Mouse (Mus musculus) kidney, adult 8-10 months (tissue): ENCODE measurements around the gene Krtap1-5.
"Not testable (repeated sequence)": the region's sequence is repeated elsewhere in the genome, so short reads cannot be mapped to it uniquely, and the experiment has no call there.

Experiments
- DNase-seq, 2 experiments: peaks; one replicate each; pipeline ENCODE4 v3.0.0; 2022

Krtap1-5 gene

DNA sequence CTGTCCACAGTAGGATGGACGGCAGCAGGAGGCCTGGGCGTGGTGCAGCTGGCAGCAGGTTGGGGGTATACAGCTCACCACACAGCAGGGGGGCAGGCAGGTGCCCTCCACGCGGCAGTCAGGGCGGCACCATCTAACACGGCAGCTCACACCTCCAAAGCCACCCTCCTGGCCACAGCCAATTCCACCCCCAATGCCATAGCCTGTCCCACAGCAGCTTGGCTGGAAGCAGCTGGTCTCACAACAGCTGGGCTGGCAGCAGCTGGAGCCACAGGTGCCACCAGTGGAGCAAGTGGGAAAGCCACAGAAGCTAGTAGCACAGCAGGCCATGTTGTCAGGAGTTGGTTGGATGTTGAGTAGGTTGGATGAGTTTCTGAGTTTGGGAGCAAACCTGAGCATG lies at the start of gene Krtap1-5:
Gene Krtap1-5, minus strand, starts transcription at position 381 of the 400 bp plus-strand sequence.
- DNase-seq = no peak

DNA sequence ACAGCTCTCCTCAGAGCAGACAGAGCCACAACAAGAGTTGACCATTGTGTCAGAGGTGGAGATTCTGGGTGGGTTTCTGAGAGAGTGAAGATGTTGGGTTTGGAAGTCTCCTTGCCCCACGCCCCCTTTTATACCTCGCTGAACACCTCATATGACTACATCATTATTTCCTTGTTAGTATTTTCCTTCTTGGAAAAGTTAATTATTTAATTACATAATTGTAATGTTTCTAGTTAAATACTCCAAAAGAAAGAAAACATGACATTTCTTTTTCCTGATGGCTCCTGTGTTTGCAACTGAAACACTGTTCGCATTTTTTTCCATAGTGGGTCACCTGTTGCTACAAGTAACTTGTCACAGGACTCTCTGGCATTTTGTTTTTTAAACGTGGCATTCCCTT lies 47.3 kb upstream of the Krtap1-5 start, which contains the start of gene Krtap4-1:
Gene Krtap4-1, minus strand, starts transcription at position 101 of the 400 bp plus-strand sequence.
- no peak for DNase-seq

DNA sequence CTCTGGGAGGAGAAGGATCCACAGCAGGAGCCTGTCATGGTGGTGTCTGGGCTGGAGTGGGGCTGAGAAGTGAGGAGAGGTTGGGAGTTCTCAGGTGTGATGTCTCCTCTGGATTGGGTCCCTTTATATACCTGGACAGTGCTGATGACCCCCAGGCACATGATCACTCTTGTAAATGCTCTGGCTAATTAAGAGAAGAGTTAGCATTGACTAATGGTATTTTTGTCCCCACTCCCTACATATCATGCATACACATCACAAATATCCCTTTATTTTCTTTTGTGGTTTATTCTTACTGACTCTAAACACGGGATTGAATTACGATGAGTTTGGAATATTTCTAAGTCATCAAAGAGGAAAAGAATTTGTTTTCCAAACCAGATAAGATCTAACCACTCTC lies 39.5 kb upstream of the Krtap1-5 start, which contains the start of gene Gm11562:
Gene Gm11562, minus strand, starts transcription at position 101 of the 400 bp plus-strand sequence.
- no peak for DNase-seq

DNA sequence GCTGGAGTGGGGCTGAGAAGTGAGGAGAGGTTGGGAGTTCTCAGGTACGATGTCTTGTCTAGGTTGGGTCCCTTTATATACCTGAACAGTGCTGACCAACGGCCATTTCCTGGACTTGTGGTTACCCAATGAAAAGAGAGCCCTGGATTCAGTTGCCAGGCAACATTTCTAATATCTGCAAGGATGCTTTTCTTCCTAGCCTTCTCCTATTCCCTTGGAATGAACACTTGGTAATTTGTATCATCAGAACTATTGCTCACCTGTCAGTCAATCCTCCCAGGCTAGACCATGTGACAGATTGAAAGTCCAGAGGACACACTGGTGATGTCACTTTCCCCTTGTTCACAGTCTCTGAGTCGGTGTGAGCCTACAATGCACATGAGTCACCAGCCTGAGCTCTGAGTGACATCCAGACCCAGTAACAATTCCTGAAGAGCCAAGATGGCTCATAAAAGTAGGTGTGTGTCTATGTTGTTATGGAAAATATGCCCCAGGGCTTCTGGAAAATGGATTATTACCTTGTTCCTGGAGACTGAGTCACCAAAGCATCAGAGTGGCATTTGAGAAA lies 34.1 kb upstream of the Krtap1-5 start, which contains the start of gene Krtap2-4:
Gene Krtap2-4, minus strand, starts transcription at position 51 of the 568 bp plus-strand sequence.
- DNase-seq = no peak

DNA sequence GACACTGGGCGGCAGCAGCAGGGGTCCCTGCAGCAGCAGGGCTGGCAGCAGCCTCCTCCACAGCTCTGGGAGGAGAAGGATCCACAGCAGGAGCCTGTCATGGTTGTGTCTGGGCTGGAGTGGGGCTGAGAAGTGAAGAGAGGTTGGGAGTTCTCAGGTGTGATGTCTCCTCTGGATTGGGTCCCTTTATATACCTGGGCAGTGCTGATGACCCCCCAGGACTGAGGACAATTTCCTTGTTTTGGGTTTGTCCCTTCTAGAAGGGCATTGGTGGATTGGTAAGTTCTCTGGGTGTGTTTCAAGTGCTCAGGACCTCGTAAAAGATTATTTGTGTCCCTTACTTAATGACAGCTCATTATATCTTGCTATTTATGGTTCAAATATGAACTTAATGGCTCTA lies 29.3 kb upstream of the Krtap1-5 start, which contains the start of gene Gm11937:
Gene Gm11937, minus strand, starts transcription at position 101 of the 400 bp plus-strand sequence.
- not testable (repeated sequence) for DNase-seq

DNA sequence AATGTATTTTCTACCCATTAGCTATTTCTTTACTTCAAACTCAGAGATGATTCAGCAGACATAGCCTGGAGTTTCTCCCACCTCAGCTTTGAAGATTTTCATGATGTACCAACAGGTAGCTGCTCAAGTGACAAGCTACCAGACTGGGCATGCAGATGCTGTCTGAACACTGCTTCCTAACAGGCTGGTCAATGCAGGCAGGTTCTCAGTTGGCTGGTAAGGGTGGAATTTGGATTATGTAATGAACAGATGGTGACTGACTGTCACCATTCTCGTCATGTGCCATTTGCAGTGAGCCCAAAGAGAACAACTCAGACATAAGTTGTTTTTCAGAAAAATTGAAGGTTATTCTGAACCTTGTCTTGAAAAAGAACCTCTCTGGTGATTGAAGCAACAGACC lies 28.3 kb upstream of the Krtap1-5 start:
- no peak for DNase-seq

DNA sequence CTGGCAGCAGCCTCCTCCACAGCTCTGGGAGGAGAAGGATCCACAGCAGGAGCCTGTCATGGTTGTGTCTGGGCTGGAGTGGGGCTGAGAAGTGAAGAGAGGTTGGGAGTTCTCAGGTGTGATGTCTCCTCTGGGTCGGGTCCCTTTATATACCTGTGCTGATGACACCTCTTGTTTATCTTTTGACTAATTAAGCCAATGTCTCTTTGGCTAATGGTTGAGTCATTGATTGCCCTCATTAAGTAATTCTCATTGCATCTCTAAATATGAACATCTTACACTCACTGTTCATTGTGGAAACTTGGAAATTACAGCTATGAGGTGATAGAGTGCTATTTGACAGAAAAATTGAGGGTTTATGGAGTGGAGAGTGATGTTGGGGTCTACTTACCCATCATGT lies 22.4 kb upstream of the Krtap1-5 start, which contains the start of gene Gm11938:
Gene Gm11938, minus strand, starts transcription at position 101 of the 400 bp plus-strand sequence.
- not testable (repeated sequence) for DNase-seq

DNA sequence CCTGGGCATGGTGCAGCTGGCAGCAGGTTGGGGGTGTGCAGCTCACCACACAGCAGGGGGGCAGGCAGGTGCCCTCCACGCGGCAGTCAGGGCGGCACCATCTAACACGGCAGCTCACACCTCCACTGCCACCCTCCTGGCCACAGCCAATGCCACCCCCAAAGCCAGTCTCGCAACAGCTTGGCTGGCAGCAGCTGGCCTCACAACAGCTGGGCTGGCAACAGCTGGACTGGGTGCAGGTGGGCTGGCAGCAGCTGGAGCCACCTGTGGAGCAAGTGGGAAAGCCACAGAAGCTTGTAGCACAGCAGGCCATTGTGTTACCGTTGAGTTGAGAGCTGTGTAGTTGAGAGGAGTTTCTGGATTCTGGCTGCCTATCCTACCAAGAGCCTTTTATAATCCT lies 16.9 kb upstream of the Krtap1-5 start, which contains the start of gene Krtap9-3:
Gene Krtap9-3, minus strand, starts transcription at position 364 of the 400 bp plus-strand sequence.
- DNase-seq = not testable (repeated sequence)

DNA sequence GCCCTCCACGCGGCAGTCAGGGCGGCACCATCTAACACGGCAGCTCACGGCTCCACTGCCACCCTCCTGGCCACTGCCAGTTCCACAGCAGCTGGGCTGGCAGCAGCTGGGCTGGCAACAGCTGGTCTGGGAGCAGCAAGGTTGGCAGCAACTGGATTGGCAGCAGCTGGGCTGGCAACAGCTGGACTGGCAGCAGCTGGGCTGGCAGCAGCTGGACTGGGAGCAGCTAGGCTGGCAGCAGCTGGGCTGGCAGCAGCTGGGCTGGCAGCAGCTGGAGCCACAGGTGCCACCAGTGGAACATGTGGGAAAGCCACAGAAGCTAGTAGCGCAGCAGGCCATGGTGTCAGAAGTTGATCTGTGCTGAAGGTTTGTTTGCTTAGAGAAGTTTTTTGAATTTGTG lies 10.2 kb upstream of the Krtap1-5 start, which contains the start of gene Krtap1-3:
Gene Krtap1-3, minus strand, starts transcription at position 359 of the 400 bp plus-strand sequence.
- no peak for DNase-seq

DNA sequence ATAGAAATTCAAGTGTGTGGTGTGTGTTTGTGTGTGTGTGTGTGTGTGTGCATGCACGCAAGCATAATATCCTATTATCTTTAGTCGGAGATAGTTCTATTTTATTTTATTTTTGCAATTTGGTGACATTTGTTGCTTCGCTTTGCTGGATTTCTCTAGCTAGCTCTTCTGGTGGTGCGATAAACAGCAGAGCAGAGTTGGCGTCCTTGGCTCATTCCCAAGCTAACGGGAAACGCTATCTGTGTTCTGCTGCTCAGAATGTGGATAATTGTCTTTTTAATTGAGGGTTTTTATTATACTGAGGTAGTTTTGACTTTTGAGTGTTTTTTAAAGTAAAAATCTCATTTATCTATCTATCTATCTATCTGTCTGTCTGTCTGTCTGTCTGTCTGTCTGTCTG lies 4.3 kb upstream of the Krtap1-5 start:
- DNase-seq = no peak

DNA sequence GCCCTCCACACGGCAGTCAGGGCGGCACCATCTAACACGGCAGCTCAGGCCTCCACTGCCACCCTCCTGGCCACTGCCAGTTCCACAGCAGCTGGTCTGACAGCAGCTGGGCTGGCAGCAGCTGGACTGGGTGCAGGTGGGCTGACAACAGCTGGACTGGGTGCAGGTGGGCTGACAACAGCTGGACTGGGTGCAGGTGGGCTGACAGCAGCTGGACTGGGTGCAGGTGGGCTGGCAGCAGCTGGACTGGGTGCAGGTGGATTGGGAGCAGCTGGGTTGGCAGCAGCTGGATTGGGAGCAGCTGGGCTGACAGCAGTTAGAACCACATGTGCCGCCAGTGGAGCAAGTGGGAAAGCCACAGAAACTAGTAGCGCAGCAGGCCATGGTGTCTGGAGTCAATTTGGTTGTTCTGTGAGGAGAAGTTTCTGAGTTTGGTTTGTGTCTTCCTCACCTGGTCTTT lies 2.5 kb upstream of the Krtap1-5 start, which contains the start of gene Krtap1-4:
Gene Krtap1-4, minus strand, starts transcription at position 410 of the 460 bp plus-strand sequence.
- no peak for DNase-seq

DNA sequence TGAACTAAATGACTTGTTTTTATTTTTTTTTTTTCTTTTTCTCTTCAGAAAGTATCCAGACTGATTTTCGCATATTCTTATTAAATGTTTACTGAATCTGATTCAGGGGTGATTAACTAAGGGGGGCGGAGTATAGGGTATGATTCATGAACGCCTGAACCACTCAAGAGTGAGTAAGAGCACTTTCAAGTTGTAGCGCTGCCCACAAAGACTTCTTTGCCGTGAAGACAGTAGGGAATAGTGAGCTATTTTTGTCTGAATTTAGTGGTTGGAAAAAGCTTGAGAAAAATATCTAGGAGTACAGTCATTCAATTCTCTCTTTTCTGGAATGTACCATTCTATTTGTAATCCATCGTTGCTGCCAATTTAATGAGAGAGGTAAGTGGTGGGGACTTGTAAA lies 748 bp upstream of the Krtap1-5 start:
- no peak for DNase-seq

DNA sequence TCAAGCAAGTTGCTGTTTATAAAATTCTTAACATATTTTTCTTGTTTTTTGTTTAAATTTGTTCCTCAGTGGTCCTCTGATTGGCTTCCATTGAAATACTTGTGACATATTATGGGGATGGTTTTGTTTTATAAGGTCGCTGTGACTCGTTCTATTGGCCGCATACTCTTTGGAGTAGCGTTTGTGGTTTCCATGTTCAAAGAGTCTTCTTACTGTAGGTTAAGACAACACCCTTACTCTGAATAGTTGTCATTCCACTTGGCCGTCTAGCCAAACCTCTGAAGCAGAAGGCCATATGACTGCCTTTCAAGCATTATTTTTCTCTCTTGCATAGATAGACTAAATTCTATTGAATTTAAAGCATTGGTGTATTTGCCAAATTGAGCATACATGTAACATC lies 235 bp upstream of the Krtap1-5 start:
- no peak for DNase-seq

DNA sequence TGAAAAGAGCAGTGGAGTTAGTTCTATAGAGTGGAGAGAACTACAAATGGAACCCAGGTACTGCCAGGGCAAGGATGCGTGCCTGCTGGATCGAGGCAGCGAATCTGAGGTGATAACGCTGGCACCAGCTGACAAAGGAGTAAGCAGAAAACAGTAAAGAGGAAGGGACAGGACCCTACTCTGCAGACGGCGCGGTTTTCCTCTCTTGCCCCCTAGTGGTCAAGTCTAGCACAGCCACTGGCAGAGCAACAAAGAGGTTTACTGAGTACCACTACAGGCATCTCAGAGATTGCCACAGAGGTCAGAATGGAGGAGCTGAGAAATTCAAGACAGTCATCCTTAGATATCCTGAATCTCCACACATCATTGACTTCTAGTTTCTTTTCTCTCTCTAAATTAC lies 6.7 kb downstream of the Krtap1-5 start:
- peak; percentile 28 to 69 for DNase-seq

DNA sequence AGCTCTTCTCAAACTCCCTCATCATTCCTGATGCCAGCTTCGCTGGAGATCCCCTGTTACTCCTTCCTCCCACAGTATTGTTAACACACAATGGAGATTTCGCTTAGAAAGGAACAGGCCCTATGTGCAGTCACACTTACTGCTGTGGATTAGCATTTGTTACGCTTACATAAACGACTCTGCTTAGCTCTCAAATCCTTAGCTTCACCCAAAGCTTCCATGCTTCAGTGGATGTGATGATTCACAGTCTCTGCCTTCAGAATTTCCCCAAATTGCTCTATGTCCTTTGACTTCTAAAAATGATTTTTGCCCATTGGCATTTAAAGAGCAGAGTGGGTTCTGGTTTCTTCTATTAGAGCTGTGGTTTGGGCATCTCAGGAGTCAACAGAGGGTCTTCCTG lies 7.7 kb downstream of the Krtap1-5 start:
- DNase-seq = no peak

DNA sequence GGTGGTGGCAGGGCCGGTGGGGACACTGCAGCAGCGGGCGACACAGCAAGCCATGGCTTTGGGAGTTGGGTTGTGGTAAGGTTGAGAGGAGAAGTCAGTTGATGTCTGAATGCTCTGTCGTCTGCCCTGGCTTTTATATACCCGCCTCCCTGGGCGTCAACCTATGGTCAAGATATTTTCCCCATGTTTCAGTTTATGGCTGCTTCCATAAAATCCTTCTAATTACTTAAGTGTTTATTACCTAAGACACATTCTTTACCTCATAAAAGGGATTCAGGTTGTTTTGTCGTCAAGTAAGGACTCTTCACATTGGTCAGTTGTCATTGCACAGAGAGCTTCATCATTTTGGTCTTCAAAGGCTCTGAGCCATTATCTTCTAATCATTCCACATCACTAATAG lies 14.3 kb downstream of the Krtap1-5 start, which contains the start of gene Krtap3-1:
Gene Krtap3-1, minus strand, starts transcription at position 101 of the 400 bp plus-strand sequence.
- DNase-seq = no peak

DNA sequence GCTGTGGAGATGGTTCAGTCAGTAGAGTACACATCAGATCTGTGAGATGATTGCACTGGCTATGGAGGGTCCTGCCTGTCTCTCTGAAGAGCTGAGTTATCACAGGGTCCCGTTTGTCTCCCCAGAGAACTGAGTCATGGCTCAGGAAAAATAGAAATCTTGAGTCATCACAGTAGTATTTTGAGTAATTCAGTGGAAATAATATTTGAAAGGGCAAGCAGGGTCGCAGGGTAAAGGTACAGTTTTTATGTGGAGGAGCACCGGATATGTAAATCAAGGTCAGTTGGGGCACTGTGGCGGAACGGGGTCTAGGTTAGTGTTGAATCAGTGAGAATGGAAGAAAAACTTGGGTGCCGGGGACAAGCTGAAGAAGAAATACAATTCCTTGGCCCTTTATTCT lies 18.2 kb downstream of the Krtap1-5 start:
- no peak for DNase-seq

DNA sequence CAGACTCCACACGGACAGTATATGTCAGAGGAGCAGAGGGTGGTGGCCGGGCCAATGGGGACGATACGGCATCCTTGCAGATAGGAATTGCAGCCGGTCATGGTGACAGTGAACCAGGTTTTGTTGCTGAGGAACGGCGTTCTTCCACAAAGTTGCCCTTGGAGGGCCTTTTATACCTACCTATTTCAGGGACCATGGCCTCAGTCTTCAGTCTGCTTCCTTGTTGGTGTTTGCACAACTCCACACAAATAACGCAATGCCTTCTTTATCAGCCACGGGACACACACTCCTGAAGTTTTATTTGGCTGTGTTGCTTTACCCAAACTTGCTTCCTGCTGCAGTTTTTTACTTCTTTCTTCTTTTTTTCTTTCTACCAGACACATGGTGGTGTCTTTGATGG lies 21.4 kb downstream of the Krtap1-5 start, which contains the start of gene Gm11939:
Gene Gm11939, minus strand, starts transcription at position 101 of the 400 bp plus-strand sequence.
- DNase-seq = no peak

DNA sequence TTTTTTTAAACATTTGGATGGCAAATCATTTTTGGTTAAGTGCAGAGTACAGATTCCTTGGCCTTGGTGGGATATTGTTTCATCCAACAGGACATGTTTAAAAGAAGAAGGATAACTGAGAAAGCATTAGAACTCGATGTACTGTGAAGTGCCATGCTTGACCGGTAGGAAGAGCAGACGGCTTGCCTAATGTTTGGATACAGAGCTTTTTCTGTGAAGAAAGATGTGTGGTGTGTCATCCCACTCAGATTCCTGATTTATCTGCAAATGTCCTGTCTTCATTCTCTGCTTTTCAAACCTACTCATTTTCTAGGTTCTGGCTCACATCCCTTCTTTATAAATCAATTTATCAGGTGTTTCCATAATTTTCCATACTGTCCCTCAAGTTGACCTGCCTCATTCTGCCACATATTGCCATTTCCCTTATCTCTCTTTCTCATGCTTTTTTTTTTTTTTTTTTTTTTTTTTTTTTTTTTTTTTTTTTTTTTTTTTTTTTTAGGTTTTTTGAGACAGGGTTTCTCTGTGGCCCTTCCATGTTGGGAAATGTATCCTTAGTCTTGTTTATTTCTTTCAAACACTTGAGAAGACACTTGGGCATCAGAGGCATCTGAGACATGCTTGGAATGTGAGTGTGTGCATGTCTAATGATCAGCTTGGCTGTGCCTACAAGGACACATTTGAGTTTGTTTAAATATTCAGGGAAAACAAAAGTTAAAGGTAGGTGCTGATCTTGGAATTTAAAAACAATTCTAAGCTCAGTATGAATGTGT lies 22.7 kb downstream of the Krtap1-5 start:
- peak in 1 of 2 experiments; percentile 9 for DNase-seq

DNA sequence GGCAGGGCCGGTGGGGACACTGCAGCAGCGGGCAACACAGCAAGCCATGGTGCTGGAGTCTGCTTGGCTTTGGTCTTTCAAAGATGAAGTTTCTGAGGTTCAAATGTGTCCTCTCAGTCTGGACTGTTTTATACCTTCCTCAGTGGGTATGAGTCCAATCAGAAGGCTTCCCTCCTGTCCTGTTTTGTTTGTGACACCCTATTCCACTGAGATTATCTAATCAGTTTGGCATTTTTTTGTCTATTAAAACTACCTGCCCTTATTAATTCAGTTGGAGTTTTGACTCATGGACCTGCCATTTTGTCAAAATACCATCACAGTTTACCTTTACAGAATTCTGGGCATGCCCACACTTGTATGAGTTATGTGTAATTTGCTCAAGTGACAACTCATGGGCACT lies 24.1 kb downstream of the Krtap1-5 start, which contains the start of gene Krtap3-2:
Gene Krtap3-2, minus strand, starts transcription at position 101 of the 400 bp plus-strand sequence.
- no peak for DNase-seq

DNA sequence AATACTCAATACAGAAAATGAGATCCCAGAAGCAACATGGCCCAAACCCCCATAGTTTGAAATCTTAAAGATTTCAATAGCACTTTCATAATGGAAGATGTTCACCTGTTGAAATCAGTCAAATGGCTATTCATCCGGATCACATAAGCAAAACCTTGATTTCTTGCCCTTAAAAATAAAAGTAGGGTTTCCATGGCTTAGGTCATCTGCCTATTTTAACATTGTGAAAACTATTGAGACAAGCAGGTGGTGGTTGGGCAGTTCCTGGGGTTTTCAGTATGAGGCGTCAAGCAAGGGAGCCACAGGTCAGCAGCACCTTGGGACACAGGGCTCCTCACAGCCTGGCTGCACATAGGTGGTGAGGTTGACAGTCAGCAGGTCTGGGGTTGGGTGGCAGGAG lies 24.6 kb downstream of the Krtap1-5 start:
- DNase-seq = no peak

DNA sequence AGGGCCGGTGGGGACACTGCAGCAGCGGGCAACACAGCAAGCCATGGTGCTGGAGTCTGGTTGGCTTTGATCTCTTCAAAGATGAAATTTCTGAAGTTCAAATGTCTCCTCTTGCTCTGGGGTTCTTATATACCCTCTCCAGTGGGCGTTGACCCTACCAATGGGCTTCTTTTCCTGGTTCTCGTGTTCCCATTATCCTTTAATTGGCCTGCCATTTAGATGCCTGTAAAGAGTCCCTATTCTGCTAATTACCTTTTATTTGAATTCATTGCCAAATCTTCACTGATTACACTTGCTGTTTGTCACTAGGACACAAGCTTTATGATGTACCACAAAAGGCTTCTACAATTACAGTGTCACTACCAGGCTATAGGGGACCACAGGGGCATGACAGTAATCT lies 30.1 kb downstream of the Krtap1-5 start, which contains the start of gene Krtap3-3:
Gene Krtap3-3, minus strand, starts transcription at position 101 of the 400 bp plus-strand sequence.
- no peak for DNase-seq

DNA sequence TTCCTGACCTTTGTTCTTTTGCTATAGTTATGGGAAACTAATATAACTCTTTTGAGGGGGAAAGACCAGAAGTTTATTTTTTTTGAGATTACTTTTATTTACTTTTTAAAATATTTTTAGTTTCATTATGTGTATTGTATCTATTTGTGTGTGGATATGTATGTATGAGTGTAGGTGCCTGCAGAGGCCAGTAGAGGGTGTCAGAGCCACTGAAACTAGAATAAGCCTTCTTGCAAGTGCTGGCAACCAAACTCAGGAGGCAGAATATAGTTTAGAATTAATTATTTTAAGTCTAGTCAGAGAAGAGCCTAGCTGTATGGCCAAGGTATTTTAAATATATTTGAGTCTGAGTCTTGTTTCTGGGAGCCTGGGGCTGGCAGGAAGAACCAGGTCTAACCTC lies 32.9 kb downstream of the Krtap1-5 start:
- no peak for DNase-seq
